Mouse (Mus musculus): Measurements from ENCODE around the gene Fndc3b. TPM values are rescaled to one million over a fixed set of nuclear protein-coding genes. Genes with fewer than 3 reads are reported as not detected.

Fndc3b gene
- polyA plus RNA-seq, 2 experiments from 2014 or later = 0.28 to 0.51 TPM

DNA sequence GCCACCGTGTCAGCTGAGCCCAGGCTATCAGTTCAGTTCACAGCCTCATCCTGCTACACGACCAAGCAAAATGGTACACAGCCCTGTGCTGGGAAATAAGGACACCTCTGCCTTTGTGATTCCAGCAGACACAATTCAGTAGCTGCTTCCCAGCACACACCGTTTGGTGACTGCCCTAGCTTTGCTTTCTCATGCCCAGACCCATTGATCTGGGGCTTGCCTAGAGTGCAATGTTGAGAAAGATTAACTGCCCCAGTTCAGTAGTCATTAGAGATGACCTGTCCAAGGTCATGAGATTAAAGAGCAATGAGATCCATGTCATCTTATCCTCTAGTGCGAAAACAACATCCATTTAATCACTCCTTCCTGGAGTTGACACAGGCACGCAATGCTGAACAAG lies 47.9 kb downstream of the Fndc3b start:
- ATAC-seq = no peak

DNA sequence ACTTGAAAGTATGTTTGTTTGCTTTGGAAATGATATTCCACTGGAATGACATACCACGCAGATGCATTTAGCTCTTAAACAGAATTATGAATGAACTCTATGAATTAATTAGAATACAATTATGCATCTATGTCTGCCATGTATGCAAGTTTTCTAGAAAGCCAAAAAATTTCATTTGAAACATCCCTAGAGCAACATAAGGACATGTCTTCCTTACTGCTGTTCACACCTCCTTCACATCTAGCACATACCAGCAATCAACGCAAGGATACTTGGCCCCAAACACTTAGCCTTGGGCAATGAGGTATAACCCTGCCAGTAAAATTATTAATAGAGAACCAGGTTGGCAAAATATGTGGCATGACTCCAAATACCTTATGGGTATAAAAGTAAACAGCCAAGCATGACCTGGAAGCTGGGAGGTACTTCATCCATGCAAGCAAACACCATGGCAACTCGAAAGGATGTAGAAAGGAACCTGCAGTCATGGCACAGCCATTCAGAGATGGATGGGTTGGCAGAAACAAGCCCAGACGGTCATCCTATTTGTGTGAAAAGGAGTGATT lies 52.8 kb downstream of the Fndc3b start:
- ATAC-seq = no peak

DNA sequence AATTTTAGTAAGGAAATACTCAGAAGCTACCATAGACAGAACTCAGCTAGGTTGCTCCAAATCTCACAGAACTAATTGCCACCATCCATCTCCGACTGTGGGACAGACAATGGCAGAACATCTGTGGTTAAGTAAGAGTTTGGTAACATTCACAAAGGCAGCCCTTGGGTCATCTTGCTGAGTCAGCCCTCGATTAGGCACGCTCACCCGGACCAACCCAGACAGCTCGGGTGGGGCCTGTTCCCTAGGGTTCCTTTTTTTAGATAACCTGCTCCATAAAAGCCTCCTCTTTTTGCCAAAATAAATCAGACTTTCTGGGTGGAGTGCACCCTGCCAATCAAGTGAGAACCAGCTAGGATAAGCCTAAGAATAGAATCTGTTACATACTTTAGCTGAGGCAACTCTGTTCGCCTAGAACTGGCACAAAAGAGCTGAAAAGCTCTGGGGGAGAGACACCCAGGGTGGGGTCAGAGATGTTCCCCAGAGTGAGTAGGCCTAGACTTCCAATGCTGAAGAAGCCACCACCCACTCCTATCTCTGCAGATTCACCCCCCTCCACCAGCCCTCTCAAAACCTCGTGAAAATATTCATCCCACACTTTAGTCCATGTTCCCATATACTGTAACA lies 54.2 kb downstream of the Fndc3b start:
- no peak for ATAC-seq

DNA sequence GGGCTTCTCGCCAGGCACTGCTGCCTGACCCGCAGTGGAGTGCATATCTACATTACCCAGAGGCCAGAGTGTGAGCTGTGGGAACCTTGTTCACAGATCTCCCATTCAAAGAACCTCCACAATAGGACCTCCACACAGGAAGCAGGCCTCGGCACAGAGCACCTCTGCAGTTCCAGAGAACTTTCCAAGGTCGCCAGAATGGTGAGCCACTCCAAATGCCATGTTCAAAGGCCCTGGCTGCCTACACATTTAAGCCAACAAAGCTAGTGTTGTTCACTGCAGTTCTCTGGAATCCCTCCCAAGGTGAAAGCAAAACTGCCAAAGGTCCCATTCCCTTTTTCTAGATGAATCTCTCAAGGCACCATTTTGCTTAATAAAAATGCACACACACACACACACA lies 55.4 kb downstream of the Fndc3b start:
- ATAC-seq = no peak

DNA sequence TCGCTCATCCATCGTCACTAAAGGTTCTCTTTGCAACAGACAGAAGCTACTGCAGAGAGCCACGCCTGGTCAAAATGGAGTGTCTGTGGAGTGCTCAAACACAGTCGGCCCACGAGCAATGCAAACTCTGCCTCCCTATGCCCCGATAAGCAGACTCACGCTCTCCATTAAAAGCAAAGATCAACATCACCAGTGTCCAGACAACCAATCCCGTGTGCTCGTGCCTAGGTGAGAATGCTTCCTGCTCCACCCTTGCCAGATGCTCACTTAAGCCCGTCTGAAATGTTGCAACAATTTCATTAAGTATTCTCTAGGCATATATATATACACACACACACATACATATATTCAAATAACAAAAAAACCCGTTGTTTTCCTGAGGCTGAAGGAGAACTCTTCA lies 56.1 kb downstream of the Fndc3b start:
- ATAC-seq = no peak

DNA sequence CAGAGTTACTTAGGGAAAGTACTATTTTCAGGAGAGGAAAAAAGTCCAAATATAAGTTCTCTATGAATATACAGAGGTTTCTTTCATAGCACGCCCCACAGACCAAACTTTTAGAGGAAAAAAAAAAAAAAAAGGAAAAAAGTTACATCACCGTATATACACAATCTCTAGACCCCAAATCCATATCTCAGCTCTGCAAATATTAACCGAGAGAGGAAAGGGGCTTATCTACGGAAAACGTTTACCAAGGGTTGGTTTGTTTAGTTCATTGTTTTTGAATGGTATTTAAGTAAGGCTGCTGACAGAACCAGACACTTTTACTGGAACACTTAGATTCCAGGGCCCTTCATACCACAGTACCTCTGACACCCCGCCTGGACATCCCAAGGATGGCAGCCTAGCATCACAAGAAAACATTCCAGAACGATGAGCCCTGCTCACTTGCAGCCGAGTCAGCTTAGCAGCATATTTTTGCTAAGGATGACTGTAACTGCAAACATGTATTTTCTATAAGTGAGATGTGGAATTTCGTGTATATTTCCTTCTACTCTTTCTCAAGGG lies 58.6 kb downstream of the Fndc3b start:
- ATAC-seq = no peak

DNA sequence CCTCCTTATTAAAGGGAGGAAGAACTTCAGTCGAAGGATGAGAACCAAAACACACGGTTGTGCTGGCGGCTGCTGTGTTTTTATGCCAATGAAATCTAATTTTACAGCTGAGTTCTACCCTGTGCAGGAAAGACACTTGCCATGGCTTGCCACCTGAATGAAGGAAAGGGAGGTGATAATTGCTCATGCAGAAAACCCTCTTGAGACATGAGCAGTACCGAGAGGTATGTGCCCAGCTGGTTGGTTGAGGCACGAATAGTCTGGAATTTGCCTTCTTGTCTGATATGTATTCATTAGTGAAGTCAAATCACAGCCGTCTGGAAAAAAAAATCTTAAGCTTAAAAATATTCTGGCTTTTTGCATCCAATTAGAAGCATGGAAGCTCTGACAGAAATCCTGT lies 59.4 kb downstream of the Fndc3b start:
- no peak for ATAC-seq

DNA sequence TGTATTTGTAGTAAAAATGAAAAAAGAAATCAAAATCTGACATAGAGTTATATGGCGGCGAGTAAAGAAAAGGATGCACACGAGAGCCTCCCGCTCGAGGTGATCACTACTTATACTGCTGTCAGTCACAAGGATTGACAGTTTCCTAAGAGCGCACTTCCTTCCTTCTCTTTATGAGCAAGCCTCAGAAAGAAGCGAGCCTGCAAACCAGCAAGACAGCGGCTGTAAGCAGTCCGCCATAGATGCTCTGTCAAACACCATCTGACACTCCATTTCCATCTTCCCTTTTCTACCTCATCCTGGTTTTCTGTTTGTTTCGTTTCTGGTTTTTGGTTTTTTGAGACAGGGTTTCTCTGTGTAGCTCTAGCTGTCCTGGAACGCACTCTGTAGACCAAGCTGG lies 61.0 kb downstream of the Fndc3b start:
- ATAC-seq = no peak

DNA sequence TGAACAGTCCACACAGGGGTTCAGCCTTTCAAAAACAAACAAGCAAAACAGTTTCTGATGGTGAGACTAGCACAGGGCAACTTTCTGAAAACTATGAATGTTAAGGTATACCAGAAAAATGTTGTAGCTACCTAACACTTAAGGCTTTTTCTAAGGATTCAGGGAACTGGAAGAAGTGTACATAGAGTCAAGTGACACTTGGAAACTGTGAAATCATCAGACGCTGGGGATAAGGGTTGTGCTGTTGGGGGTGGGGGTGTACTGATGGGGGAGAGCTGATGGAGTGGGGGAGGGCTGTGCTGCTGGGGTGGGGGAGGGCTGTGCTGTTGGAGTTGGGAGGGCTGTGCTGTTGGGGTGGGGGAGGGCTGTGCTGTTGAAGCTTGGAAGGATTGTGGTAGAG lies 61.8 kb downstream of the Fndc3b start:
- no peak for ATAC-seq

DNA sequence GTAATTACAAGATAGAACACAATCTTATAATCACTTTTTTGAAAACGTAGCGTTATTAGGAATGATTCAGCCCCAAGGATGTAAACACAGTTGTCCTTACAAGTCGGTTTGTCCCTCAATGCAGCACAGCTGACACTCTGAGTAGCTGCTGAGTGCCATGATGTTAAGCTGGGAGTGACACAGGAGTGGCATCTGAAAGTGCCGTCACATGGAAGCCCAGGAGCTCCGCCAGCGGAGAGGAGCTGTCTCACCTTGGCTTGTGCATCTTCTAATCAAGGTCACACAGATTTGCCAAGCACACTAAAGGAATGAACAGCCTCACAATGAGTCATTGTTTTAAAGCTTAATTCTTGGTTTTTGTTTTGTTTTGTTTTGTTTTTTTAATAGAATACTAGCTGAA lies 68.7 kb downstream of the Fndc3b start:
- no peak for ATAC-seq

DNA sequence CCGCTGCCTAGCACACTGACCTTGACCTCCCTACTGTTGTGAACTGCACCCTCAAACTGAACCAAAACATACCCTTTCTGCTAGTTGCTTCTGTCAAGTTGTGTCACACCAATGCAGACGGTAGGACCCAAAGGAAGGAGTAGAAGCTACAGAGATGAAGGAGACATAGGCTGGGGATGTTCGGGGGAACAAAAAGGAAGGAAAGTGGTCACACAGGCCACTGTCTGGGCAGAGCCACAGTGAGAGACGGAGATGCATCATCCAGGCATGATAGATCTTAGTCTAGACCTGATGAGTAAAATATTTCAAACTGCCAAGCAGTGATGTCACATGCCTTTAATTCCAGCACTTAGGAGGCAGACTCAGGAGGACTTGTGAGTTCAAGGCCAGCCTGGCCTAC lies 71.4 kb downstream of the Fndc3b start:
- ATAC-seq = no peak

DNA sequence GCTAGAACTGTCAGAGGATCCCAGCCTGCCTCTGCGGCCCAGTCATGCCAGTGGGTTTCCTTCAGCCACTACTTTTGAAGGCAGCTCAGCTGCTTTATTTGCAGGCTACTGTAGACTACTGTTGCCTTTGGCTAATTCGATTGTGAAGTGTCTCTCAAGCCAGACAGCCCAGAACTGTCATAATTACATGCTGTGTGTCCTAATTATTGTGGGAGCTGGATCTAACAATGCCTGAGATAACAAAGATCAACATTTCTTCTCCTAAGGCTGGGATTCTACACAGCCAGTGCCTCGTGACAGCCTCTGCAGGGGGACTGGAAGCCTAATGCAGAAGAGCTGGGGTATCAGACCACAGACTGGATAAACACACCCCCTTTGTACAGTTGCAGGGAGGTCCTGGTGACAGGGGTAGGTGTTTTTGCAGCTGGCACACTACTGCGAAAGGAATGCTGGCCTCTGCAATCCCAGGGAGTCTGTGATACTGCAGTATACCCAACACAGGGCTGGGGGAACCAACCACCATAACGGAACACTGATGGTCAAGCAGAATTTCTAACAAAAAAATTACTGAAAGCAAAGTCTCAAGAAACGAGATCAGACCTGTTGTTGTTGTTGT lies 74.0 kb downstream of the Fndc3b start:
- ATAC-seq = no peak

DNA sequence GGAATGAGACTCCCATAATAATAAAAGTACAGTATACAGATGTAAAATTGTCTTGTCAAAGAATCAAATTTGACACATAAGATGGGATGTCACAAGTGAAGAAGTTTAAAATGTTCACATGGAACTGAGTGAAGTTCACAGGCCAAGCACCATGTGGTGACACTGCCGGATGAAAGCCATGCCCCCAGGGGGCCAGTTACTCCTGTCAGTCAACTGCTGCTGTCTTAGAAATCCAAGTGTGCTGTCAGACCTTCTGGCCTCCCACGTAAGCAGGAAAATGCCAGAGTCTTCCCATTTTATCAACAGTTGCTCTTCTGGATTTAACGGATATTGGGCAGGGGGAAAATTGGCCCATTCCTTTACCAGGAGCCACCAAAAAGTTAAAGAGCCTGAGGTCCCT lies 75.3 kb downstream of the Fndc3b start:
- no peak for ATAC-seq

DNA sequence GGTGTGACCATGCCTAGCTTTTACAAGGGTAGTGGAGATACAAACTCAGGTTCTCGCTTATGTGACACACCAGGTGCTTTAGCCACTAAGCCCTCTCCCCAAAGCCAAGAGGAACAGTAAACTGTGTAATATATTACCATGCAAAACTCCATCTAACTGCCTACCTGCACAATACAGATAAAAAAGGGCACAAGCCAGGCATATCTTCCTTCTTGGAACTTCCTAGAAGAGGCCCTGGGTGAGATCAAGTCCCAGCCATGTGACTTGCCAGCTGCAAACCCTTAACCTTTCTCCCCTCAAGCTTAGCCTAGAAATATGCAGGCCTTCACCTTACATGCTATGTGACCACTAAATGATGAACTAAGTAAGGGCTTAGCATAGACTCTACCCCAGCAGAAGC lies 78.2 kb downstream of the Fndc3b start:
- no peak for ATAC-seq

DNA sequence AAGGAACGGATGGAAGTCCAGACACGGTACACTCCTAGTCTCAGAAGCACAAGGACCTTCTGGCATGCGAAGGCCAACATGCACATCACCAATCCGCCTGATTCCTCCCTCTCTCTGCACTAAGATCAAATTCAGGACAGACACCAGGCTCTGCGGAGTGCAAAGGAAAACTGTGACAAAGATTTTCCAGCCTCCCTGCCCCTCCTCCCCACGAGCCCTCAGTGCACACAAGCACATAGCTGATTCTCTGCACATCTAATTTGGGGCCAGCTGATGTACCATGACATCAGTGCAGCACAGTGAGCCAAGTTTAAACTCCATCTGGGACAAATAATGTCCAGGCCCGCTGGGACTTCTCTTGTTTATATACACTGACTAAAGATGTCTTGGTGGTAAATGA lies 80.0 kb downstream of the Fndc3b start:
- ATAC-seq = no peak

DNA sequence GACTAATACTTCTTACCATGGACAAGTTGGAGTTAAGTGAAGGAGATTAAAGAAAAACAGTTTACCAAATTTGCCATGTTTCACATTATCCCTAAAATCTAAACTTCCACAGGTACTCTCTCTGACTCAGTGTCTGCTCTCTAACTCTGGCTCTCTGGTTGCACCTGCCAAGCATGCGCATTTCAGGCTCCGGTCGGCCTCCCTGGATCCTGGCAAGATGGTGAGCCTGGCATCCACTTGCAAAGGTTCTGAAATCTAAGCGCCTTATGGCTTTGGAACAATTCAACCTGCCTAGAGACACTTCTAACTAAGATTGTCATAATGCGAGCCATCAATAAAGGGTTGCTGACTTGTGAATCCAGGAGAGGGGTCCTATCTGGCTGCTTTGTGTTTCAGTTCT lies 81.4 kb downstream of the Fndc3b start:
- ATAC-seq = no peak

DNA sequence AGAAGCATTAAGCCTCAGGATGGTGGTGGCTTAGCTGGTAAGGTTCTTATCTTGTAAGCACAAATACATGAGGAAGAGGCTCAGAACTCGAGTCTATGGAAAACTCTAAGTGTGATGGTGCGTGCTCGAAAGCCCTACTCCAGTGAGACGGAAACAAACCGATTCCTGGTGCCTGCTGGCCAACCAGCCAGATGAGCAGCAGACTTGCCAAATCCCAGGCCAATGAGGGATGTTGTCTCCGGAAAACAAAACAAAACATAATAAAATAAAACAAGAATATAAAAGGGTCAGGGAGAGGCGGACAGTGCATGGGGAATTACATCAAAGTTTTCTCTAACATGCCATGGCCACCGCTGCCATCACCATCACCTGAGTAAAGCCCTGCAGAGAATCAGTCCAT lies 84.8 kb downstream of the Fndc3b start:
- no peak for ATAC-seq

DNA sequence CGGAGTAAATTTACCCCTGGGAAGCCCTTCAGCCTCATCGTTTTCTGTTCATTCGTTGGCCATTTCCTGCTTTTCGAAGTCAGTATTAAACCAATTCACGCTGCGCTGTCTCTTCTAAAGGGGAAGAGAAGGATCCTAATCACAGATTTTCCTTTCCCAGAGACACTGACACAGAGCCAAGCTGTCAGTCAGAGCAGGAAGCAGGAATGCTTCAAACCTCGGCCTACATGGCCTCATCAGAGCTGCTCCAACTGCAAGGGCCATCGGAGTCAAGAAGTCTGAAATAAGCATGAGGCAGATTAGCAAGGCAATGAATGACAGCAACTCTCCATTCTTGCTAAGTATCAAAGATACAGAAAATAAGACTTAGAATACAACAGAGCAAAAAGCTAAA lies 85.5 kb downstream of the Fndc3b start:
- ATAC-seq = no peak

DNA sequence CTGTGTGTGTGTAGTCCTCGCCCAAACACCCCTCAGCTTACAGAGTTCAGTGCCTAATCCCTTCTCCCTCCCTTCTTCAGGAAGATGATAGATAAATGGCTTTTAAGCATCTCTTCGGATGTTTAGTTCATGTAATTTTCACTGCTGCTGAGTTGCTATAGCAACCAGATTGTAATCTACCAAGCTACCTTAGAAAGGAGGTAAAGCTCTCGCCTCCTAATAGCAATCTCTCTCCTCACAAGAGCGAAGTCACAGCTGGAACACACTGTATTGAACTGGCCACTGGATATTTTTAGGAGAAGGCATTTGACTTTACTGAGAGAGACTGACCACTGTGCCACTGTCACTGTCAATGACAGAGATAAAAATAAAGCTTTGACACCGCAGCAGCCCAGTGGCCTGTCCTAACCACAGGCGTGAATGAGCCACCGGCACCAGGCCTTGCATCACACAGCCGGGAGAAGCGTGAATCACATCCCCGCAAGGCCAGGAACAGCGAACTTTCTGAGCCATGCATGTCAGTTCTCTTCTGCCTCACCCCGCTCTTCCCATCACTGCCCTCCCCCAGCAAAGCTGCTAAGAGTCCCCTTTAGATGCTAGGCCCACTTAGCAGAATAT lies 86.0 kb downstream of the Fndc3b start:
- no peak for ATAC-seq

DNA sequence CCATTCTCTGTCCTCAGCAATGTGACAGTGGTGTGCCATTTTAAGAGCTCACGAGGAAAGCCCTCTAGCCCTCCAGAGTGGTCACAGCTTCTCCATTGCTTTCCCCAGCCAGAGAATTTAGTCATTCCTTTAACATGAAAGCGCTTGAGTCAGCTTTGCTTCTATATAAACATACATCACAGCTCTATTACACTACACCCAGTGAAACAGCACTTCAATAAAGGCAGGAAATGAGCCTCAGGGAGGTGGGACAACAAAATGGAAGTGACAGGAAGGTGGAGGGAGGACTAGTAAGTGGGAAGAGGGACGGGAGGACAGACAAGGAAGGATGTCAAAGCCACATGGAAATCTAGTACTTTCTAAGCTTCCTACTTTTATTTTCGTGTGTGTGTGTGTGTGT lies 88.7 kb downstream of the Fndc3b start:
- no peak for ATAC-seq

DNA sequence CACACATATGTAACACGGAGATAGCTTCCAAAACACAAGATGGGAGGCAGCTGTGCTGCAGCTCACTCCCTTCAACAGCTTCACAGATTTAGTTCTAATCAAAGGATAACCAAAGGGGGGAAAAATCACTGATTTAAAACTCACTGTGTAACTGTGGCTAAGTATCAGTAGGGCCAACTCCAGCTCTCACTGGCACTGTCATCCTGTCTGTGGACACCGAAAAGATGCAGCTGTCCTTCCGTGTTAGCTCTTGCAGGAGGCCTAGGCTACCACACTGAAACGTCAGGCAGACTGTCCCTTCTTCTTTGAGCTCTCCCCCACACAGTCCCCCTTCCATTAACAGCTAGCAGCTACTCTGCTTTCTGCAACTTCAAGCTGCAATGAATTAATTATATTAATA lies 89.9 kb downstream of the Fndc3b start:
- no peak for ATAC-seq

DNA sequence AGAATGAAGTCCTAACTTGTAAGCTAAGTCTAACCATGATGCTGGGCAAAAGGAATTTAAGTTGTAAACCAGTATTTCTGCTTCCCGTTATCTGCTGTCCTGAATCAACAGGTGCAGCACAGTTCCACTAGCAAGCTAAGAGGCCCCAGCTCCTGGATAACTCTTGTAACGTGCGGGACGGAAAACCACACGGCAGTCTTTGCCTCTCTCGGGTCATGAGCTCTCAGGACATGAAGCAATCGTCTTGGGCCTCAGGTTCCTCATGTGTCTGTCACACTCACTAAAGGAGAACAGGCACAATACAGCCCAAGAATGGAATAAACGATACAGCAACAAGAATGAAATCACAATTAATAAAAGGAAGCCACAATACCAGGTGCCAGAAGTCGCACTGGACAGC lies 93.4 kb downstream of the Fndc3b start:
- no peak for ATAC-seq

DNA sequence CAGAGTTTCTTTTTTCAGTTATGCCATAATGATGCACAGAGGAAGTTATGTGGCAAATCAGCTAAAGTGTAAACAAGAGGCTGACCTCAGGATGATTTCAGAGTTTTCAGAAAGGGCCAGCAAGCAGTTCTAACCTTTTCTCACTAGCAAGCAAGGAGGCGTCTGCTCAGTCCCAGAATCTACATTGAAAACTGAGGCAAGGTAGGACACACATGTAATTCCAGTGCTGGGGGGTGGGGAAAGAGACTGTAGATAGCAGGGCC lies 93.9 kb downstream of the Fndc3b start:
- ATAC-seq = no peak

Data from CD4-positive, CD25-positive, alpha-beta regulatory T cell, adult 4 months (primary cell).